Mouse (Mus musculus) heart, postnatal 10 days (tissue): ENCODE measurements around the gene Gm6592. TPM values are rescaled to one million over a fixed set of nuclear protein-coding genes. Genes with fewer than 3 reads are reported as not detected.
"Not testable (repeated sequence)": the region's sequence is repeated elsewhere in the genome, so short reads cannot be mapped to it uniquely, and the experiment has no call there.

Experiments
- DNase-seq, 2 experiments: peaks; one replicate each; pipeline ENCODE4 v3.0.0; 2021
- intact Hi-C: fragments of 180-260 bp; cut with DNase I; formaldehyde crosslinking; loops from one replicate; pipeline ENCODE4 v1.15.1; 2025
- total RNA-seq, 2 experiments: library from RNA; stranded (reverse); gene quantifications; 2 replicates each; pipeline ENCODE4 v1.2.3; 2021

Gene Gm6592
- not detected for total RNA-seq

DNA sequence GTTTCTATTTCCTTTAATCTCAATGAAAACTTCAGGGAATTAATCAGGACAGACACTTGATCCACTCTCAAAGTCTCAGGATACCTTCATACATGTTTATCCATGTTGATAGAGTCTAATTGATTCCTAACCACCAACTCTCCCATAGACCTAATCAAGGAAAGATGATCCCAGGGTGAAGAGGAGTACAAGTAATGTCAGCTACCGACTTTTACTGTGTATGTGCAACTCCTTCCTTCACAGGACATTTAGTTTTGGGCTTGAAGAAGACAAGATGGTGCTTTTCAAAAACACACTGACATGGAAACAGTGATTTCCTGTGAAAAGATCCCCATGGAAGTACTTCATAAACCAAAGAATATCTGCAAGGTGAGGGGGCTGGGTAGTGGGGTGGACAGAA lies at the start of gene Gm6592:
TSS of gene Gm6592 (plus strand) at position 301 of the 400 bp plus-strand sequence.
- no peak for DNase-seq
- intact Hi-C loops = no loop called here

DNA sequence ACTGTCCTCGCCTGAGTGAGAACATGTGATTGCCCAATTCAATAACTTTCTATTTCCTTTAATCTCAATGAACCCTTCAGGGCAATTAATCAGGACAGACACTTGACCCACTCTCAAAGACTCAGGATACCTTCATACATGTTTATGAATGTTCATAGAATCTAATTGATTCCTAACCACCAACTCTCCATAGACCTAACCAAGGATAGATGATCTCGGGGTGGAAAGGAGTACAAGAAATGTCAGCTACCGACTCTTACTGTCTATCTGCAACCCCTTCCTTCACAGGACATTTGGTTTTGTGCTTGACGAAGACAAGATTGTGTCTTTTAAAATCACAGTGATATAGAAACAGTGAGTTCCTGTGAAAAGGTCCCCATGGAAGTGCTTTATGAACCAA lies 40.4 kb upstream of the Gm6592 start, which contains the start of gene Ssxb5:
TSS of gene Ssxb5 (plus strand) at position 301 of the 400 bp plus-strand sequence.
- intact Hi-C loops = not testable (repeated sequence)

DNA sequence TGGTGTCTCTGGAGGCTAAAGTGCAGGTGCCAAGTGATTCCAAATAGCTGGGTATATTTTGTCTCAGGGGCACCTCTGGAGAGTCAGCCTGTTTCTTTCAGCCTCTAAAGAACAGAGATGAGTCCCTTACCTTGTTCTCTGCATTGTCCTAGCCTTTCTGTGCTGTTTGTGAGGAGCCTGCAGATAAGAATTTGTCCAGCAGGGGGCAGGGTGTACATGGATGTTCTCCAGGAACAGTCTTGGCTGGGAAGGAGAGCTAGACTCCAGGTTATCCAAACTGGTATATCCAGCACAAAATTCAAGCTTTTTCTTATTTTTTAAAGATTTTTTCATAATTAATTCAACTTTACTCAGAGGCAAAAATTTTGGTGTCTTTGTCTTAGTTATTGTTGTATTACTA lies 11.8 kb upstream of the Gm6592 start:
- DNase-seq = peak; percentile 34 to 62
- intact Hi-C loops = loop anchor here (1.0 kb wide), 1 partner anchor 116 kb away; no protein-coding TSS in a partner anchor

More for the DNA sequence above, 40.4 kb upstream of the Gm6592 start, which contains the start of gene Ssxb5:
- DNase-seq = not testable (repeated sequence)

DNA sequence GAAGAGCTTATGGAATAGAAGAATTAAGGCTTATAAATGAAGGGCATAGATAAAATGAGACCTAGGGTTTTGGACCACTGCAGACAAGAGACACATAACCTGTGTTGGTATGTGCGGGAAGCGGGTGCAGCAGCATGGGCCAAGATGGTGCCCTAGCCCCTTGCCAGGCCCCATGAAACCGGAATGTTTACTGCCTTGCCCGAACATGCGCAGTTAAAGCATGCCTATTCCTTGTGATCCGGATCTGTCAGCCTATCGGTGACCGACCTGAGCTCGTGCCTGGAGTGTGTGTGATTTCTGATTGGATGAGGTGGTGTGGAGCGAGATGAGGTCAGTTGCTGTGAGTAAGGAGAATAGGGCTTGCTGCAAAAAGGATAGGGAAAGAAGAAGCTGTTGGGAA lies 8.7 kb downstream of the Gm6592 start:
- no peak for DNase-seq
- intact Hi-C loops = no loop called here

DNA sequence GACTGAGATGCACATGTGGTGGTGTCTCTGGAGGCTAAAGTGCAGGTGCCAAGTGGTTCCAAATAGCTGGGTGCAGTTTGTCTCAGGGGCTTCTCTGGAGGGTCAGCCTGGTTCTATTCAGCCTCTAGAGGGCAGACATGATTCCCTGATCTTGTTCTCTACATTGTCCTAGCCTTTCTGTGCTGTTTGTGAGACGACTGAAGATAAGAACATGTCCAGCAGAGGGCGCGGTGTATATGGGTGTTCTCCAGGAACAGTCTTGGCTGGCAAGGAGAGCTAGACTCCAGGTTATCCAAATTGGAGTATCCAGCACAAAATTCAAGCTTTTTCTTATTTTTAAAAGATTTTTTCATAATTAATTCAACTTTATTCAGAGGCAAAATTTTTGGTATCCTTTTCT lies 20.5 kb downstream of the Gm6592 start:
- peak; percentile 67 to 70 for DNase-seq
- intact Hi-C loops = not testable (repeated sequence)

DNA sequence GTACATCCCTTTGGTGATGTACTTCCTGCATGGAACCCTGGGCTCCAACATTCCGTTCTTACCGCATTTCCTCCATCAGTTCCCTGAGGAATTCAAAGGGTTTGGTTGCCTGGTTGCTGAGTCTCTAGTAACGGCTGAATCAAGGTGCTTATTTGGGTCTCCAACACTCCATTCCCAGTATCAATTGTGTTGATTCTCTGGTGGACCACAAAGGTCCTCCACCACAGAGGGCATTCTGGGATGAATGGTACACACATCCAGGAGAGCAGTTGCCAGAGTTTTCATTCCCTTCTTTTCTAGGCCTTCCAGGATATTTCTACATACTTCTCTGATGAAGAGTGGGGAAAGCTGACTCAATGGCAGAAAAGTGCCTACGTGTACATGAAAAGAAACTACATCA lies 30.2 kb downstream of the Gm6592 start, which contains the start of gene Gm5751:
TSS of gene Gm5751 (plus strand) at position 301 of the 400 bp plus-strand sequence.
- not testable (repeated sequence) for DNase-seq
- intact Hi-C loops = loop anchor here (1.0 kb wide), 1 partner anchor 35 kb away; no protein-coding TSS in a partner anchor

DNA sequence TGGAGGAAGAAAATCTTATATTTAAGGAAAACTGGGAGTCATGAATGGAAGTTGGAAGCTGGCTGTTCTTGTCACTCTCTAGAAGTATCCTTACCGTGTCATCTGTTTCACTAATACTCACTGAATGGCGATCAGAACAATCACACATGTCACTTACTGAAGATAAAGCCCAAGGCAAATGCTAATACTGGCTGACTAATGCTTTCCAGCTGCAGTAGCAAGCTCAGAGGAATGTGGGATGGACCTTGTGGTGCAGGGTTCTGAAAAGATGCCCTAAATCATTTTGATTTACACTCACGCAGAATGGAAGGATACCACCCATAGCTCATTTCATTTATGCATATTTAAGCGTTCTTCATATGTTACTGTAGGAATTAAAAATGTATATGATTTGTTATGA lies 40.5 kb downstream of the Gm6592 start:
- intact Hi-C loops = no loop called here
- DNase-seq = no peak

DNA sequence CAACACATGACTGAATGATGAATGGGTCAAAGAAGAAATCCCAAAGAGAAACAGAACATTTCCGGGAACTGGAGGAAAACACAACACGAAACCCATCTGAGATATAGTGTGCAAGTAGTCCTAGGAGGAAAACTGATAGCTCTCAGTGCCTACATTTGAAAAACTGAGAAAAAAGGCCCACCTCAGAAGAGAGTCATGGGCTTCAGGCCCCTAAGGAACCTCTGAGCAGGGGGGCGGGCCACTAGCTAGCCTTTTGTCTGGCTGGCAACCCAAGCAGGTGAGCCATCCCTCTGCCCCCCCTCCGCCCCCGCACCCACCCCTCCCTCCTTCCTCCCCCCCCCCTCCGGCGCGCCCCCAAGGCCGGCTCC lies 48.2 kb downstream of the Gm6592 start:
- intact Hi-C loops = no loop called here
- DNase-seq = no peak

DNA sequence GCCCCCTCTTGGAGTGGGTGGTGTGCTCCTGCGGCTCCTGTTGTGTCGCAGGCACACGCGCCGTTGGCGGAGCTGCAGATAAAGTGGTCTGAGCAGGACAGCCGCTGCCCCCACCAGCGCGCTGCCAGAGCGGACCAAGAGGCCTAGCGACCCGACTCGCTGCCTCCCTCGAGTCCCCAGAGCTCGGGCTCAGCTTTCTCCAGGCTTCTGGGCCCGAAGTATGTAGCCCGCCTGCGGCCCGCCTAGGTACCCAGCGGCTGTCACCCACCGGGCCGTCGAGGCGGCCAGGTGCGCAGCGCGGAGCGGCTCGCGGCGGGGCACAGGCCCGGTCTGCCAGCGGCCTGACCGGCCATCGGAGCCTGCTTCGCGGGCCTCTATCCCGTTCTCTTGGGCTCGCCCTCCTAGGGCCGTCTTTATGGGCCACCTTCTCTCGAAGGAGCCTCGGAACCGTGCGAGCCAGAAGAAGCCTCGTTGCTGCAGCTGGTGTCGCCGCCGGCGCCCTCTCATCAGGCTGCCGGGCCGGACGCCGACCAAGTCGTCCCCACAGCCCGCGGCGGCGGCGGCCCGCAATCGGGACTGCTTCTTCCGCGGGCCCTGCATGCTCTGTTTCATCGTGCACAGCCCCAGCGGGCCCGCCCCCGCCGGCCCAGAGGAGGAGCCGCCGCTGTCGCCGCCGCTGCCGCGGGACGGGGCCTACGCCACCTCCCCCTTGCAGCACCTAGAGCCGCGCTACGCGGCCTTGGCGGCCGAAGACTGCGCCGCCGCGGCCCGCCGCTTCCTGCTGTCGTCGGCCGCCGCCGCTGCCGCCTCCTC lies 48.8 kb downstream of the Gm6592 start, which contains the start of gene B630019K06Rik:
TSS of gene B630019K06Rik (plus strand) at position 40 of the 813 bp plus-strand sequence.
- intact Hi-C loops = no loop called here
- DNase-seq = peak; percentile 59 to 66

DNA sequence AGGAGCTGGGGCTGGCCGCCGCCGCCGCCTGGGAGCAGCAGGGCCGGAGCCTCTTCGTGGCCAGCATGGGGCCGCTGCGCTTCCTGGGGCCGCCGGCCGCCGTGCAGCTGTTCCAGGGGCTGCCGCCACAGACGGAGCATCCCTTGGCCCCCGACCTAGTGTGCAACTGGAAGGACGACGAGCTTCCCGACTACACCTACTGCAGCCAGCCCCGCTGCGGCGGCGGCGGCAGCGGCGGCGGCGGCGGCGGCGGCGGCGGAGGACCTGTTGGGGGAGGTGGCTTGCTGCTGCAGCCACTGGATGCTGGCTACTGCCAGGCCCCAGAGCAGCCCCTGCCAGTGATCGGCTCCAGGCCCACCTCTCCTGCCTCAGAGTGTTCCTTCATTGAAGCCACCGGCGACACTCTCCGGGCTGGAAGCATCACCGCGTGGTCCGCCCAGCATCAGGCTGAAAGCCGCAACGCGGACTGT lies 49.4 kb downstream of the Gm6592 start:
- intact Hi-C loops = no loop called here
- peak in 1 of 2 experiments; percentile 9 for DNase-seq

Other genes with a start within 250 kb of the Gm6592 start
- gene Ssxb8, start 153.2 kb upstream of the Gm6592 start, total RNA-seq = not detected
- gene Ssx9, start 95.6 kb upstream of the Gm6592 start, total RNA-seq = not detected
- gene Ssxb5, start 40.3 kb upstream of the Gm6592 start, total RNA-seq = not detected
- gene Gm5751, start 30.3 kb downstream of the Gm6592 start, total RNA-seq = not detected
- 1 to 10 TPM; 1.2 to 1.6 TPM for gene B630019K06Rik, start 48.4 kb downstream of the Gm6592 start, total RNA-seq
- not detected for gene Fthl17b, start 119.0 kb downstream of the Gm6592 start, total RNA-seq
- gene Fthl17c, start 132.6 kb downstream of the Gm6592 start, total RNA-seq = not detected
- gene Fthl17d, start 142.8 kb downstream of the Gm6592 start, total RNA-seq = not detected
- gene Fthl17e, start 189.5 kb downstream of the Gm6592 start, total RNA-seq = not detected
- not detected for gene Fthl17f, start 219.0 kb downstream of the Gm6592 start, total RNA-seq